Mouse (Mus musculus) T-helper 1 cell (primary cell): ENCODE measurements around the gene Gbp7.
"Not testable (repeated sequence)": the region's sequence is repeated elsewhere in the genome, so short reads cannot be mapped to it uniquely, and the experiment has no call there.

Experiments used
- in situ Hi-C: fragments of 300-600 bp; cut with MboI, MseI; formaldehyde crosslinking; loops from one replicate; pipeline ENCODE4 v1.15.1; 2025; ENCODE audit warnings: high pct_unique_total_duplicates

The Gbp7 gene

GRCm38 (mm10) chr3:142530087-142530953 is at the start of gene Gbp7:
Gene Gbp7, plus strand, starts transcription at chr3:142530342.
- in situ Hi-C loops, result no loop called here

GRCm38 (mm10) chr3:142490465-142490864 is 39.7 kb upstream of the Gbp7 start:
- in situ Hi-C loops, result loop anchor here (5.0 kb wide), 3 partner anchors 72 to 217 kb away; partner anchors contain the start of genes Gbp2 and Gbp3

GRCm38 (mm10) chr3:142493536-142494061 is 36.5 kb upstream of the Gbp7 start, which contains the start of gene Gbp5:
Gene Gbp5, plus strand, starts transcription at chr3:142493978.
- in situ Hi-C loops, result loop anchor here (5.0 kb wide), 3 partner anchors 69 to 214 kb away; partner anchors contain the start of genes Gbp2 and Gbp3

- in situ Hi-C loops, result no loop called here
Measured at GRCm38 (mm10) chr3:142495146-142495655, 34.9 kb upstream of the Gbp7 start.

- in situ Hi-C loops, result no loop called here
Measured at GRCm38 (mm10) chr3:142496113-142497101, 33.7 kb upstream of the Gbp7 start.

- in situ Hi-C loops, result no loop called here
Measured at GRCm38 (mm10) chr3:142497123-142497841, 32.9 kb upstream of the Gbp7 start.

GRCm38 (mm10) chr3:142498941-142499340 is 31.2 kb upstream of the Gbp7 start:
- in situ Hi-C loops, result no loop called here

- in situ Hi-C loops, result no loop called here
Measured at GRCm38 (mm10) chr3:142528116-142528515, 2.0 kb upstream of the Gbp7 start.

GRCm38 (mm10) chr3:142529597-142529996 is 545 bp upstream of the Gbp7 start:
- in situ Hi-C loops, result no loop called here

- in situ Hi-C loops, result no loop called here
Measured at GRCm38 (mm10) chr3:142531595-142531994, 1.5 kb downstream of the Gbp7 start.

- in situ Hi-C loops, result no loop called here
Measured at GRCm38 (mm10) chr3:142533185-142533584, 3.0 kb downstream of the Gbp7 start.

GRCm38 (mm10) chr3:142535667-142536066 is 5.5 kb downstream of the Gbp7 start:
- in situ Hi-C loops, result no loop called here

- in situ Hi-C loops, result no loop called here
Measured at GRCm38 (mm10) chr3:142541391-142541790, 11.2 kb downstream of the Gbp7 start.

GRCm38 (mm10) chr3:142542776-142543175 is 12.6 kb downstream of the Gbp7 start:
- in situ Hi-C loops, result not testable (repeated sequence)

- in situ Hi-C loops, result no loop called here
Measured at GRCm38 (mm10) chr3:142546690-142547089, 16.5 kb downstream of the Gbp7 start.

GRCm38 (mm10) chr3:142550052-142550676 is 20.0 kb downstream of the Gbp7 start:
- in situ Hi-C loops, result no loop called here

GRCm38 (mm10) chr3:142554601-142555000 is 24.5 kb downstream of the Gbp7 start:
- in situ Hi-C loops, result no loop called here

- in situ Hi-C loops, result no loop called here
Measured at GRCm38 (mm10) chr3:142555623-142556022, 25.5 kb downstream of the Gbp7 start.

- in situ Hi-C loops, result loop anchor here (5.0 kb wide), 2 partner anchors 67 to 68 kb away; partner anchors contain the start of gene Gbp5
Measured at GRCm38 (mm10) chr3:142559632-142560228, 29.6 kb downstream of the Gbp7 start, which contains the start of gene Gbp3. Gene Gbp3, plus strand, starts transcription at chr3:142560026.
